Mouse (Mus musculus) activated CD4-positive, CD25-positive, alpha-beta regulatory T cell, adult 4 months (primary cell): ENCODE results near the gene Dido1. TPM values are rescaled to one million over a fixed set of nuclear protein-coding genes. Genes with fewer than 3 reads are reported as not detected.

Experiments used
- ATAC-seq: one replicate; pipeline ENCODE4 v1.8.0; 2017
- polyA plus RNA-seq, 2 experiments: library from polyadenylated mRNA; unstranded; fragments of 100-300 nt; shearing (Covaris generic); gene quantifications; one replicate each; pipeline ENCODE4 v1.2.1; 2017

The Dido1 gene
- polyA plus RNA-seq, 2 experiments from 2014 or later, result 35.0 to 46.9 TPM

DNA sequence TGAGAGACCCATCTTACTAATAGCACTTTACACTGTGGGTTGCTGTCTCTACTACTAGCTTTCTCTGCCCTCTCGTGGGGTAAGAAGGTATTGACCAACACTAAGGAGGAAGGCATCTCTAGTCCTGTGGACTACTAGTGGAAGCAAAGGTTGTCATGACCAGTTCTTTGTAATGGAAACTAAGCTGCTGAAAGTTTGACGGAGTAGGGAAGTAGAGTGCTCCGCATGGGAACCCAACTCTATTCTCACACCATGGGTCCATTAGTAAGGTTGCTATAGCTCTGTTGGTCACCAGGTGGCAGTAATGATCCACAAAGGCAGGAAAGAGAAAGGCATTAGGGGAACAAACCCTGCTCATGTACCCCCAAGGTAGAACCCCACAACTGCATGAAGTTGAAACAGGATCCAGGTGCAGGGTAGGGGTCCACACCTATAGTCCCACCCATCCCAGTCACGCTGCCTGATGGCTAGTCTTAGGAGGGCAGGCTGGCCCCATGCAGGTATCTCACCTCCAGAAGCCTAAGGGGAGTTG lies 31.1 kb downstream of the Dido1 start:
- ATAC-seq, result peak; percentile 80

DNA sequence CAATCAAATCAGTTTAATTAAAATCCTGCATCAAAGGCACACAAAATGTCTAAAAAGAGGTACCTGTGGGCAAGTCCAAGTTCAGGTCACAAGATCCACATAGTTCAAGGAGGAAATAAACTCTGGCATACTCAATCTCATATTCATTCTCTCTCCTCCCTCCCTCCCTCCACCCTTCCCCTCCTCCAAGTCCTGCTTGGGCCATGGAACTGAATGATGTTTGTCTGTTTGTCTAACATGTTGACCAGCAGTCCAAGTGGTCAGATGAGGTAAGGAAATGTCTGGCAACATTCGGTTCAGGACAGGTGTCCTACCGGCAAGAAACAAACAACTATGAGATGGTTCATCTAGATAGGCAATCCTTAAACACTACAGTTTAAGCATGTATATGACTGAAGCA lies 33.1 kb downstream of the Dido1 start:
- ATAC-seq, result no peak

DNA sequence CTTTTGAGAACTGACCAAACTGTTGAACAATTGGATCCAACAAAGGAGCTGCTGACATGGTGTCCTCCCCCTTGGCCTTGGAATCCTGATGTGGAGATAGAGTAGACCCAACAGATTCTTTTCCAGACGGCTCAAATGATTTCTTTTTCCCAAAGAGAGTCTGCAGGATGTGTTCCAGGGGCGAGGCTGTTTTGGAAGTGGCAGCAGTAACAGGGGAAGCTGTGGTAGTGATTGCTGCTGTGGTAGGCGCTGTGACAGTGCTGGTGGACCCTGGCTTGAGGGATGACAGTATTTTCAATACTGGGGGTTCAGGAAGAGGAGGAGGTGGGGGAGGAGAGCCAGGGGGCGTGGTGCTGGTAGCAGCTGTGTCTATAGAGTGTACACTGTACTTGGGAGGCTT lies 47.8 kb downstream of the Dido1 start:
- no peak for ATAC-seq

DNA sequence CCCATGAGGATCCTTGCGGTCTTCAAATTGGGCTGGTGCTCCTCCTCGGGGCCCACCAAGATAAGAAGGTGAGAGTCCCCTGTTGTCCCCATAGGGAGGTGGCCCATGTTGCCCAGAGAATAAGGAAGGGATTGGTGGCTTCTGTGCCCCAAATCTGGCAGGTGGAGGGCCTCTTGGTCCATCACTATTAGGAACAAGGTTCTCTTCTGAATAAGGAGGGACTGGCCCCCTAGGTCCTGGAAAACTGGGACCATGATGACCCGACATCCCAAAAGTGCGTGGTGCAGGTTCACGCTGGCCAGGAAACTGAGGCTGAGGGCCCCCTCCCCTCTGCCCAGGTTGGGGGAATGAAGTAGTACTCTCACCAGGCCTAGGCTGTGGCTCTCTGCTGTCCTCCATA lies 49.3 kb downstream of the Dido1 start:
- ATAC-seq, result no peak

DNA sequence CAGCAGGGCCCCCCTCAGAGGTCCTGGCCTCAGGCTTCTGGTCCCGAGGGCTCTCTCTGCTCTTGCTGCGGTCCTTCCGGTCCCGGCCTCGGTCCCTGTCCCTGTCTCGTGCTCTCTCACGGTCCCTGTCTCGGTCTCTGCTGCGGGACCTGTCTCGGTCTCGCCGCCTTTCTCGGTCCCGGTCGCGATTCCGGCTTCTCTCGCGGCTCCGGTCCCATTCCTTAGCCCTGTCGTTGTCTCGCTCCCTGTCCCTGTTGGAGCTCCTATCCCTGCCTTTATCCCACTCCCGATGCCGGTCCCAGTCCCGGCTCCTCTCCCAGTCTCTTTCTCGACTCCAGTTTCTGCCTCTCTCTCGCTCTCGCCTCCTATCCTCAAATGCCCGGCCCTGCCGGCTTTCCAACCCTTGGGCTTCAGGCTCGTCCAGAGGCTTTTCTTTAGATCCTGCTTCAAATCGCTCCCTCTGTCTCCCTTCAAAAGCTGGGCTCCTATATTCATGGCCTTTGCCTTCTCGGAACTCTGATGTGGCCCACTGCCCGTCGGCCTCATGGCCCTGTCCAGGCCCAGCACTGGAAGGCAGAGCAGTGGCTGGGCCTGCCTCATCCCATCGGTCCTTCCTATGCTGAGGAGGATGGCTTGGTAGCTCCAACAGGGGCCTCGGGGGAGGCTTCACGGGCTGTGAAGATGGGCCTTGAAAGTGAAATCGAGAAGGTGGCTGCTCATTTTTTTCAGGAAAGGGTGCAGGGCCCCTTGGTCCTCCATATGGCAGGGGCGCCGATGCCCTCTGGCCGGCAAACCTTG lies 50.2 kb downstream of the Dido1 start:
- ATAC-seq, result no peak

DNA sequence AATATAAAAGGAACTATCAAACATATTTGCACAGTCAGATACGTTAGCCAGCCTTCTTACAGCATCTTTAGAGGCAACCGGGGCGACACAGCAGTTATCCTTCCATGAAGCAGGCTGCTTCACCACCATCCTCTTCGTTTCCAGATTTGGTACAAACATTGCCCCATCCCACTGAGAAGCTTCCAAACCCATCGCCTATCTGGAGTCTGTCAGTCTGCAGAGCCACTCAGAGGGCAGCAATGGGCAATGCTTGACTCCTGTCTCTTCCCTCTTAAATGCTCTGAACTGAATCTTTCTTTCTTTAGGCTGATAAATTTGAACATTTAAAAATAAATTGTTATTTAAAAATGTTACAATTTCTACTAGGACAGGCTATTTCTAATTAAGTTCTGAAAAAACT lies 51.4 kb downstream of the Dido1 start:
- no peak for ATAC-seq

DNA sequence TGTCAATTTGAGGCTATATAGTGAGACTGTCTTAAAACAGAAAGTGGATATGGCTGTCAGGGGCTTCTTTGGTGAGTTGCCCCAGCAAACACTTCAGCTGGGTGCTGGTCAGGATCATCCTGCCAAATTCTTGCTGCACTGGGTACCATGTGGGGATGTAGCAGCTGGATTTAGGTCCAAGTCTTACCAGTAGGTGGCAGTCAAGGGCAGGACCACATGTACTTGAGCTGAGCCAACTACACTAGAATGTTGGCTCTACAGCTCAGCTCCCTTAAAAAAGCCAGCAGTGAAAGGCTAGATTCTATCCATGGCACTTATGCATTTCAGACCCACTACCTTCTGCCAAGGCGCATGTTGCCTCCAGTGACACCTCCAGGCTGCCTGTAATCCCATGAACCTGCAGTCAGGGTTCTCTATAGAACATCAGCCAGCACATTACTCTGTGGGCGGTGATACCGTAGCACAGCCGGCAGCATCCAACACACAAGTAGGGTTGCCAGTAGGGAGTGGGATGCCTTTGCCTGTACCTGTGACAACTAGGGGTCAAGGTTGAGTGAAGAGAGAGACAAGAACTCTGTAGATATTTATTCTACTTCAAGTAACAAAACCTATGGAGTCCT lies 52.3 kb downstream of the Dido1 start:
- ATAC-seq, result peak; percentile 82

DNA sequence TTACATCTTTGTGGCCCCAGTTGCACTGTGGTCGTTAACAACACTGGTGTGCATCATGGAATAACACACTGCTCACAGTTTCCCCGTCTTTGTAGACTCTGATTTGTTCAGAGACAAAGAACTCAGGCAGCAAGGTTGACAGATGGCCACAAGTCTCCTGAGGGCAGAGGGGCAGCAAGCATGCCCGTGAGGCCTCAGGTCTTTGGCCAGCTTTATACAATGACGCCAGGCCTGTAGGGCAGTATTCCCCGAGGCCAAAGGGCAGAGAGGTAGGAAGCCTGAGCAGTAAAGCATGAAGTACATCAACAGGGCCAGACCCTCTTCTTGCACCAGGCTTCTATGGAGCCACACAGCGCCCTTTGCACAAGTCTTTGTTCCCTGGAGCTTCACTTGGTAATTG lies 54.6 kb downstream of the Dido1 start:
- no peak for ATAC-seq

DNA sequence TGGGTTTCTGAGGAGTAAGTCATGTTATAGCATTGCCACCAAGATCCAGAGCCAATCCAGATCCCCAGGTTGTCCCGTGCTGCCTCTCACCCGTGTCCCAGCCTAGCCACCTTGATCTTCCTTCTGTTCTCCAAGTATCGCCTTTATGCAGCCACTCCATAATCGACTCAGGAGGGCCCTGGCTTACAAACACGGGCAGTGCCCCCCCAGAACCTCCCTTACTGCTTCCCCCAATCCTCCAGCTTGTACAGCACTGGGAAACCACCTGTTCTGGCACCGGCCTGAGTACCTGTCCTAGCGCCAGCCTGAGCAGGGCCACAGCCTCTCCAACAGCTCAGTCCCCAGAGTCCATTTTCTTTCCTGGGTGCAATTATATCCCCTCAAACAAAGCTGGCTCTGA lies 55.1 kb downstream of the Dido1 start:
- ATAC-seq, result no peak

DNA sequence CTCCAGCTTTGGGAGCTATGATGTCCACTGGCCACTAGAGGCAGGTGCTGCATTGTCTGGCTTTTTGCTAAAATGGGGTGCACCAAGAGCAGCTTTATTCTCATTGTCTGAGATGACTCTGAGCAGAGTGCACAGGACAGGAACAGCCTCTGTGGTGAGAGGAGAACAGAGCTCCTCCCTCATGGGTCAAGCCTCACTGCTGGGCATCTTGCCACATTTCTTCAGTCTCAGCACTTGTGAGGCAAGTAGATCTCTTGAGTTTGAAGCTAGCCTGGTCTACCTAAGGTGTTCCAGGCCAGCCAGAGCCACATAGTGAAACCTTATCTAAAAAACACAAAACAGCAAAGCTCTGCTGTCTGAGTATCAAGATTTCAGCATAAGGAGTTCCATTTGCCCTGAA lies 63.0 kb downstream of the Dido1 start:
- no peak for ATAC-seq

DNA sequence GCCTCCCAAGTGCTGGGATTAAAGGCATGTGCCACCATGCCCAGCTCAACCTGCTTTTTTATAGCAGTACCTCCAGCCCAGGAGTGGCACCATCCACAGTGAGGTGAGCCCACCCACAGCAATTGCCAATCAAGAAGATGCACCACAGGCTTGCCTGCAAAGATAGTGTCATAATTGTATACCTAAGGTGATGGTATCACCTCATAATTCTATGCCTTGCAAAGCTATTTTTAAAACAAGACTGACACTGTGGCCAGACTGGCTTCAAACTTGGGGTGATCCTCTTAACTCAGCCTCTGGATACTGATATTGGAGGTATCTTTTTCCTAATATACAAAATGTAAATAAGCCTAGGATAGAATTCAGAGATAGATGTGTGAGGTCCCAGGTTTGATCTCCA lies 66.2 kb downstream of the Dido1 start:
- no peak for ATAC-seq

DNA sequence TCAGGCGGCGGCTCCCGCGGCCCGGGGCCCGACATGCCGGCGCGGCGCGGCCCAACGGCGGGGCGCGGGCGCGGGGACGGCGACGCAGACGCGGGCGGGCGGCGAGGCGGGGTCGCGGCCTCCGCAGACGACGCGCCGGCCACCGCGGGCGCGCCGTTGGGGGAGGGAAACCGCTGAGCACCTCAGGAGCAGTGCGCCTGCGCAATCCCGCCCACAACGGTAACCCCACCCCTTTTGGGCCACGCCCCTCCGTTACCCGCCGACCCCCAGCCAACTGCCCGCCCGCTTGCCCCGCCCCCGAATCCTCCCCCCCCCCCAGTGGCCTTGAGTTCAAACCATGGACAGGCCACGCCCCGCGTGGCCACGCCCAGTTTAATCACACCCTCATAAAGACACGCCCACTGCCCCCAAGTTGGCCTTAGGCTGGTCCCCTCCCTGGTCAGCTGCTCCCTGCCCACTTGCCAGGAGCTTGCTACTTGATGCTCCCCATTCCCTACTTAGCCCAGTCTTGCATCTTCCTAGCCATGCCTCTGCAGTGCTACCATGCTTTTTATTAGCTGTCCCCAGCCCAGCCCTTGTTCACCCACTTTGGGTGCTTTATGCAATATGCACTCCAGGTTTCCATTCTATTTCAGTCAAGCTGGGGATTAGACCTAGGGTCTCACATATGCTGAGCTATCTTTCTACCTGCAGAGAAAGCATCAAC lies 67.1 kb downstream of the Dido1 start, which contains the start of gene Tcfl5:
Gene Tcfl5, minus strand, starts transcription at position 154 of the 706 bp plus-strand sequence.
- ATAC-seq, result no peak

DNA sequence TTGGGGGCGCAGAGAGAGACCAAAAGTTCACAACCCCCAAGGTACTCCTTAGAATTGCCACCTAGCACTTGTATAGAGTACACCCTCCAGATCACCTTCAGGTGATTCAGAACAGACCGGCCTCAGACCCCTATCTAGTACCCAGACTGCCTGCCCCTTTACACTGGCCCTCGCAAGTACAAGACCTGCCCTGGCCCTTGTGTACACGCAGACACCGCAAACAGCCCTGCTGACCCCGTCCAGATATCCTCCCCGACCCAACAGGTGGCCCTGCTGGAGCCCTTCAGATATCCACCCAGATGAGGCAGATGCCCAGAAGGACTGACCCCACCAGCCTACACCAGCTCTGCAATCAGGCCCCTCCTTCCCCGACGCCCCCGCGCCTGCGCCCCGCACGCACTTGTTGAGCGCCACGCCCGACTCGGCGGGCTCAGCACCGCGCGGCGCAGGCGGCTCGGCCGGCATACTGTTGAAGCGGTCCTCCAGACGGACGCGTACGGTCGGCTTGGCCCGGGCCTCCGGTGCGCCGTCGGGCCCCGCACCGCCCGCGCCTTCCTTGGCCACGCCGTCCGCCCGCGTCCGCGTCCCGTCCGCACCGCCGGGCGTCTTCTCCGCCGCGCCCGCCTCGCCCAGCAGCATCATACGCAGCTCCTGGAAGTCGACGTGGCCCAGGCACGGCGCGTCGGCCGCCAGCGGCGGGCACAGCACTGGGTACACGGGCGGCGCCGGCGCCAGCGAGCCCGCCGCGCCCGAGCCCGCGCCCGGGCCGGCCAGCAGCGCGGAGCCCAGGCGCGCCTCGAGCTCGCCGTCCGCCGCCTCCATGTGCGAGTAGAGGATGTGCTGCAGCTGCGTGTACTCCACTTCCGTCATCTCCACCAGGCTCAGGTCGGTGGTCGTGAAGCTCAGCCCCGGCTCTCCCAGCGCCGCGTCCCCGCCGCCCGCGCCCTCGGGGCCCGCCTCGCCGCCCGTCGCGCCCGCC lies 67.9 kb downstream of the Dido1 start:
- no peak for ATAC-seq

DNA sequence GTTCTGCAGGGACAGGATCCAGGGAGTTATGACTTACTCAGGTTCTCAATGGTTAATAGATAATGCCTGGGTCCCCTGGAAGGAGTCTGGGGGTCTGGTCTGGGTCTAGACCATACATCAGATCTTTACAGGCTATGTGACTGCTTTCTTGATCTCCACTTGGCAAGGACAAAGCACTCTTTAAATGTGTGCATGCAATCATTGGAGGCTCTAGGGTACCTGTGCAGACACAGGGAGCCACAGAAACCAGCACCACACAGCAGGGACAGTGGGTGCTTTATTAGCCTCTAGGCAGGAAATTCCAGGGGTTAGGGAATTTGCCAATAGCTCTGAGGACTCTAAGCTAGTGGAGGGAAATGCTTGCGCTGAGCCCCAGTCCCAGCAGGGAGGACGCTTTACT lies 97.9 kb downstream of the Dido1 start:
- no peak for ATAC-seq

DNA sequence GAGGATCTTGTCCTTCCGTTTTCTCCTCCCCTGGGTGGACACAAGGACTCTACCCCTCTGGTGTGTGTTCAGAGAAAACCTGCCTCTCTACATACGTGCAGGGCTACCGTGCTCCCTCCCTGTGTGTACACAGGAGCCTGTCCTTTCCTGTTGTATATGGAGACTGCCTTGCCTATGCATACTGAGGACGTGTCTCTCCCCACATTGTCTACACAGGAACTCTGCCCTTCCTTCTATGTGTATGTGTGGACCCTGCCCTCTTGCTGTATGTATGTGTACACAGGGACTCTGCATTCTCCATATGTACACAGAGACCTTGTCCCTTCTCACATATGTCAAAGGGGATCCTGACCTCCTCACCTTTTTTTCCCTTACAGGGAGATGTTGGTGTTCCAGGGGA lies 99.5 kb downstream of the Dido1 start:
- no peak for ATAC-seq

Other genes starting within 250 kb of the Dido1 start
- gene Ntsr1, start 210.0 kb downstream of the Dido1 start, polyA plus RNA-seq, result not detected
- 10 to 100 TPM; 21.4 to 22.2 TPM for gene Mrgbp, start 128.7 kb downstream of the Dido1 start, polyA plus RNA-seq
- gene Ogfr, start 120.8 kb downstream of the Dido1 start, polyA plus RNA-seq, result 10 to 100 TPM; 17.2 to 24.0 TPM
- gene Col9a3, start 112.2 kb downstream of the Dido1 start, polyA plus RNA-seq, result under 1 TPM in 1 of 2 experiments, not detected in 1; 0.48 TPM
- not detected for gene Tcfl5, start 67.3 kb downstream of the Dido1 start, polyA plus RNA-seq
- gene Gid8, start 118 bp upstream of the Dido1 start, polyA plus RNA-seq, result 10 to 100 TPM; 22.3 to 24.5 TPM
- gene Slc17a9, start 15.3 kb upstream of the Dido1 start, polyA plus RNA-seq, result 10 to 100 TPM; 68.7 to 77.6 TPM
- gene Bhlhe23, start 66.9 kb upstream of the Dido1 start, polyA plus RNA-seq, result not detected
- 10 to 100 TPM in 1 of 2 experiments, 1 to 10 TPM in 1; 9.5 to 12.2 TPM for gene Ythdf1, start 210.9 kb upstream of the Dido1 start, polyA plus RNA-seq
- not detected for gene Birc7, start 219.0 kb upstream of the Dido1 start, polyA plus RNA-seq
- not detected for gene Nkain4, start 244.7 kb upstream of the Dido1 start, polyA plus RNA-seq